Mouse (Mus musculus): ENCODE data around the gene Gm20388. TPM values are rescaled to one million over a fixed set of nuclear protein-coding genes. Genes with fewer than 3 reads are reported as not detected.

Gm20388 gene
- total RNA-seq, 2 experiments from 2014 or later, result 2.4 to 2.6 TPM

DNA sequence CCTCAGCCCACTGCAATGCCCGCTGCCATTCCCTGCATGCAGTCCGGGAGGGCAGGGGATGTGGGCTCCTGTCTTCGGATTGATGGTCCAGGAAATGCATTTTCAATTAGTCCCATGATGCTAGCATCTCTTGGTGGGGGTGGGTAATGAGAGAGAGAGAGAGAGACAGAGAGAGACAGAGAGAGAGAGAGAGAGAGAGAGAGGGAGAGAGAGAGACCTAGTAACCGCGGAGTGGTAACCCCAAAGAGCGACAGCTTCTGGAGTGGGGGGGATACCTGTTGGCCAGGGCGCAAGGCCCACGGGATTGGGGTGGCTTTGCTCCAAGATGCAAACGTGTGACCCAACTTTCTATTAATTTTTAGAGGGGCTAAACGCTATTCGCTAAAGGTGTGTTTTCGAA lies 1818.7 kb downstream of the Gm20388 start, which contains the start of gene Jph3:
Gene Jph3, plus strand, starts transcription at position 301 of the 400 bp plus-strand sequence.
- Histone ChIP-seq H3K27ac (peak within 1 kb of the TSS; percentile 96), H3K4me3 (peak within 1 kb of the TSS; percentile 78)
- DNase-seq (ENCODE audit: extremely low spot score in 1 of 2, low spot score in 2 of 2), result no peak
- intact Hi-C loops (cut with DNase I), result no loop called here
- TF ChIP-seq CTCF (IDR thresholded peaks at IDR 0.05), result no peak

DNA sequence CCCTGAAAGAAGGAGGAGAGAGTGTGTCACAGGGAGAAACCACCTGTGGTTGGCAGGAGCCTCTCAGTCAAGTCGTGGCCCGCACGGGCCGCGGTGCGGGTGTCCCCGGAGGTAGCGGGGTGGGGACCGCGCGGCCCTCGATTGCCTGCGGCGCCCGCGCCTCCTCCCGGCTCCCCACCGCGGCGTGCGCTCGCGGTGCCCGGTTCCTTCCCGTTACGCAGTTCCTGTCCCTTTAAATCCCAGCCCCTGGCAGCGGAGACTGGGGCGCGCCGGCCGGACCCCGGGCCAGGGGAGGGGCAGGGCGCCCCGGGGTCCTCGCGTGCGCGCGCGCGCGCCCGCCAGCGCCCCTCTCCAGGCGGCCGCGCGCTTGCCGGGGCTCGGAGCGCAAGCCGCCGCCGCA lies 1819.1 kb downstream of the Gm20388 start:
- intact Hi-C loops (cut with DNase I), result loop anchor here (2.0 to 5.0 kb wide), 3 partner anchors 38 to 83 kb away; partner anchors contain the start of gene Zcchc14
- Histone ChIP-seq H3K4me3 (peak overlapping the region; percentile 58), H3K27ac (peak overlapping the region; percentile 61)
- TF ChIP-seq CTCF (IDR thresholded peaks at IDR 0.05), result no peak
- DNase-seq (ENCODE audit: extremely low spot score in 1 of 2, low spot score in 2 of 2), result no peak

DNA sequence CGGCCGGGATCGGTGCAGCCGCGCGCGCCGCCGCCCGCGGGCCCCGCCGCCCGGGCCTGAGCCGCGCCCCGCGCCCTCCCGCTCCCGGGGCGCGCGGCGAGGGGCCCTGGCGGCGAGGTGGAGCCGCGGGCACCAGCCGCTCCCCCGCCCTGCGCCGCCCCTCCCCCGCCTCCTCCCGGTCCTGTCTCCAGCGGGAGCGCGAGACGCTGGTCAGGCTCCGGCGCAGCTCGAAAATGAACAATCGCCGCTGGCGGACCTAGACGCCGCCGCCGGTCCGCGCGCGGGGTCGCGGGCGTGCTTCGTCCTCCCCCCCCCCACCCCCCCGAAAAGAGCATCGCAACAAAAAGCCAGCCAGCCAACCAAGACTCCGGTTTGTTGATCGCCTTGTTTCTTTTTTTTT lies 1819.5 kb downstream of the Gm20388 start:
- DNase-seq (ENCODE audit: extremely low spot score in 1 of 2, low spot score in 2 of 2), result peak in 1 of 2 experiments; percentile 41
- Histone ChIP-seq H3K4me3 (peak overlapping the region; percentile 78), H3K27ac (peak overlapping the region; percentile 96)
- no peak for TF ChIP-seq CTCF (IDR thresholded peaks at IDR 0.05)
- intact Hi-C loops (cut with DNase I), result loop anchor here (2.0 to 5.0 kb wide), 3 partner anchors 37 to 82 kb away; partner anchors contain the start of gene Zcchc14

DNA sequence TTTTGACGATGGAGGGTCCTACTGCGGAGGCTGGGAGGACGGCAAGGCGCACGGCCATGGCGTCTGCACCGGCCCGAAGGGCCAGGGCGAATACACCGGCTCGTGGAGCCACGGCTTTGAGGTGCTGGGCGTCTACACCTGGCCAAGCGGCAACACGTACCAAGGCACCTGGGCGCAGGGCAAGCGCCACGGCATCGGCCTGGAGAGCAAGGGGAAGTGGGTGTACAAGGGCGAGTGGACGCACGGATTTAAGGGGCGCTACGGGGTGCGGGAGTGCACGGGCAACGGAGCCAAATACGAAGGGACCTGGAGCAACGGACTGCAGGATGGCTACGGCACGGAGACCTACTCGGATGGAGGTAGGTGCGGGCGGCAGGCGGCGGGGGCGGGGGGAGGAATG lies 1820.0 kb downstream of the Gm20388 start:
- intact Hi-C loops (cut with DNase I), result loop anchor here (2.0 to 5.0 kb wide), 3 partner anchors 37 to 82 kb away; partner anchors contain the start of gene Zcchc14
- H3K4me3 ChIP-seq, result peak overlapping the region; percentile 78
- peak overlapping the region; percentile 96 for H3K27ac ChIP-seq
- TF ChIP-seq CTCF (IDR thresholded peaks at IDR 0.05), result no peak
- DNase-seq (ENCODE audit: extremely low spot score in 1 of 2, low spot score in 2 of 2), result peak in 1 of 2 experiments; percentile 35

DNA sequence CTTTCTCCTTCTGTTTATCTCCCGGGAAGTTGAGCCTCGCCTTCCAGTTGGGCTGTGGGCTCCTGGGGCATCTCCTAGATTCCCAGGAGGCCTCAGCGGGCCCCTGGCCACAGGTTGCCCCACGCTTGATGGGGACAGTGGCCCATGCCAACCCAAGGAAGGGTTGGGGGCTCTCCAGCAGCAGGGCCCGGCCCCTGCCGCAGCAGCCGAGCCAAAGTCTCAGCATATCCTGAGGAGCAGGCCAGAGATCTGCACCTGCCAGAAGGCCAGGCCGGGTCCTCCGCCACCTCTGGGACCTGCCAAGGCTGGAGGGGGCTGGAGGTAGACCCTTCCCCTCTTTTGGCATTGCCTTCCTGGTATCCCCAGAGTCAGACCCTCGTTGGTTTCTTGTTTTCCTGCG lies 1820.4 kb downstream of the Gm20388 start:
- intact Hi-C loops (cut with DNase I), result loop anchor here (2.0 to 5.0 kb wide), 3 partner anchors 36 to 81 kb away; partner anchors contain the start of gene Zcchc14
- H3K4me3 ChIP-seq, result peak overlapping the region; percentile 78
- TF ChIP-seq CTCF (IDR thresholded peaks at IDR 0.05), result no peak
- no peak for DNase-seq (ENCODE audit: extremely low spot score in 1 of 2, low spot score in 2 of 2)
- peak overlapping the region; percentile 96 for H3K27ac ChIP-seq

DNA sequence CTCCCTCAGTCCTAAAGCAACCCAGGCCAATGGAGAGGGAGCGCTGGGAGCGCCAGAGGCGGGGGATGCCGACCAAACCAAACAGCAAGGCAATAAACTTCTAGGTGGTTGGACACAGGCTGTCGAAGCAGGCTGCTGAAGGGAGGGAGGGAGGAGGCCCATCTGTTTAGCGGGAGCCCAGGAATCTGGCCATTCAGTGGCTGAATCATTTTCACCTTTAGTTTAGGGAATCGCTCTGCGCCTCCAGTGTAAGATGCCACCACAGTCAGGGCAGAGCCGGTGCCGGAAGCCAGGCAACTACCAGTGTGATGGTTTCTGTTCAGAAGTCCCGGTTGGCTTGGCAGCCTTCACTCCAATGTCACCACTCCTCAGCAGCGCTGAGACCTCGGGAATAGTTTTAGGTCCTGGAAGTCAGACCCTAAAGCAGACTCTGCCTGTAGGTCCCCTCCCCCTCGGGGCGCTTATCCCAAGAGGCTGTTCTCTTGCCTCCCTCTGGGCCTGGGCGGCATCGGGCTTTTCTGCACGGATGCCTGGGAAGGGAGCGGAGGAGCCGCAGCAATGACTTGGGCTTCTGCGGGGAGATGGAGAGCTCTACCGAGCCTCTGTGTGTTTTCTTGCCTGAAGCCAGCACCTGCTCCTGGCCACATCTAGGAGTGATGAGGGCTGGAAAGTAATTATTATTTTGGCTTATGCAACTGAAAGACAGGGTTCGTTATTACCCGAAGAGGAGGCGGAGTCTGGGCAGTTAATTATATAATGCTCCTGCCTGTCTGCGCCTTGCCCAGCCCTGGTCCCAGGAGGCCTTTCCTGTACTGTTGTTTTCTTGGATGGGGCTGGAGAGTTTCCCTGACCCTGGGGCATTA lies 1821.1 kb downstream of the Gm20388 start:
- peak; percentile 56 to 70 for DNase-seq (ENCODE audit: extremely low spot score in 1 of 2, low spot score in 2 of 2)
- Histone ChIP-seq H3K27ac (peak overlapping the region; percentile 96), H3K4me3 (peak overlapping the region; percentile 78)
- TF ChIP-seq CTCF (IDR thresholded peaks at IDR 0.05), result no peak
- intact Hi-C loops (cut with DNase I), result loop anchor here (2.0 to 5.0 kb wide), 3 partner anchors 36 to 81 kb away; partner anchors contain the start of gene Zcchc14

DNA sequence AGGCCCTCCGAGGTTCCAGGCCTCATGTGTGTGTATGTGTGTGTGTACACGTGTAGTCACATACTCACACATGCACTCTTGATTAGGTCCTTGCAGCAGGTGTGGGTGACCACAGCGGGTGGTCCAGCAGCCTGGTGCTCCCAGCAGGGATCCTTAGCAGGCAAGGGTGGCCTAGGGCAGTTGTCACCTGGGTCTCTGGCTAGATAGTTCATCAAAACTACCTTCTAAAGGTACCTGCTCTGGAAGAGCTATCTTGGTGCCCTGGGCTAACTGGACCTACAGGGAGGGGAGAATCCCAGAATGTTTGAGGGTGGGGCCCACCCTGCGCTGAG lies 1821.7 kb downstream of the Gm20388 start:
- peak overlapping the region; percentile 96 for H3K27ac ChIP-seq
- intact Hi-C loops (cut with DNase I), result loop anchor here (5.0 kb wide), 2 partner anchors 35 to 80 kb away; no protein-coding TSS in a partner anchor
- peak overlapping the region; percentile 78 for H3K4me3 ChIP-seq
- no peak for DNase-seq (ENCODE audit: extremely low spot score in 1 of 2, low spot score in 2 of 2)
- no peak for TF ChIP-seq CTCF (IDR thresholded peaks at IDR 0.05)

DNA sequence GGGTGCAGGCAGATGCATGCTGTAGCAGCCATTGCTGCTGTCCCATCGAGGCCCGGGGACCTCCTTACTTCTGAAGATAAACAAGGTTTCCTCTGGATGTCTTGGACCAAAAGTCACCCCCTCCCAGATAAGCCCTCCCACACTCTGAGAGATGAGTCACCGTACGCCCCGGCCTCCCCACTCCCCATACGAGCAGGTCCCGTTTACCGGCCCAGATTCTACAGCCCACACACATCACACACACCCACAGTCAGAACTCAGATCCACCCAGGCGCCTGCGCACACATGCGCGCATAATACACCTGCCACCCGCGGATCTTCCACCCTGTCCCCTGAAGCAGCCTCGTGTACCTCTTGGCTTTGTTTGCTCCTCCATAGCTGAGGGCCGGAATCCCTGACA lies 1823.6 kb downstream of the Gm20388 start:
- TF ChIP-seq CTCF (IDR thresholded peaks at IDR 0.05), result no peak
- intact Hi-C loops (cut with DNase I), result loop anchor here (5.0 kb wide), 2 partner anchors 33 to 78 kb away; no protein-coding TSS in a partner anchor
- Histone ChIP-seq H3K4me3 (no peak overlapping the region; the same call in 1 of the 2 replicates), H3K27ac (peak overlapping the region; percentile 96)
- DNase-seq (ENCODE audit: extremely low spot score in 1 of 2, low spot score in 2 of 2), result peak; percentile 75 to 77

DNA sequence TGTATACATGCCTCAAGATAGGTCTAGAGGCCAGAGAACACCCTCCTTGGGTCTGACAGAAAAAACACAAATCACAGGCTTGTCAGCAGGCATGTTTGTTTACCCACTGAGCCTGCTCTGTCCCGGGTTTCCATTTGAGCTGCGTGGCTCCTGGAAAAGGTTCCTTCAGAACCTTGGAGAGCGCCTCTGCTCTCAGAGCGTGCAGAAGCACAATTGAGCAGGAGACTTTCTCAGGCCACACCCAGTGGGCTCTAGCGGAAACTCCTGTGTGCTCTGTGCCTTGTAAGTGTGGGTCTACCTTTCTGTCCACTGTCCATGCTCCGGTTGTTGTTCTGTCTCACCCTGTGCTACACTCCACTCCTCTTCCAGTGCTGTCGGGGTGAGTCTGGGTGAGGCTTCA lies 1825.6 kb downstream of the Gm20388 start:
- DNase-seq (ENCODE audit: extremely low spot score in 1 of 2, low spot score in 2 of 2), result no peak
- no peak overlapping the region for H3K4me3 ChIP-seq

DNA sequence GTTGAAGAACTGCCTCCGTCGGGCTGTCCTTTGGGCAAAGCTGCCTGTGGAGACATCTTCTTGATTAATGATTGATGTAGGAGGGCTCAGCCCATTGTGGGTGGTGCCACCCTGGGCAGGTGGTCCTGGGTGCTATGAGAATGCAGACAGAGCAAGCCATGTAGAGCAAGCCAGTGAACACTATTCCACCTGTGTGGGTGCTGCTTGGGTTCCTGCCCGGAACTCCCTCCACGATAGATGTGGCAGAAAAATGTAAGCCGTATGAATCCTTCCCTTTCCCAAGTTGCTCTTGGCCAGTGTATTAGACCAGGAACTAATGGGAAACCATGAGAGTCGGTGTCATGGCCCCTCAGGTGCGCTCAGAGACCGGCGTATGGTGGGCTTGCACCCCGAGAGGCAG lies 1830.1 kb downstream of the Gm20388 start:
- Histone ChIP-seq H3K4me3 (no peak overlapping the region), H3K27ac (no peak overlapping the region)
- DNase-seq (ENCODE audit: extremely low spot score in 1 of 2, low spot score in 2 of 2), result no peak
- no peak for TF ChIP-seq CTCF (IDR thresholded peaks at IDR 0.05)
- intact Hi-C loops (cut with DNase I), result no loop called here

More for the DNA sequence above, 1825.6 kb downstream of the Gm20388 start:
- intact Hi-C loops (cut with DNase I), result no loop called here
- no peak overlapping the region for H3K27ac ChIP-seq
- TF ChIP-seq CTCF (IDR thresholded peaks at IDR 0.05), result no peak

DNA sequence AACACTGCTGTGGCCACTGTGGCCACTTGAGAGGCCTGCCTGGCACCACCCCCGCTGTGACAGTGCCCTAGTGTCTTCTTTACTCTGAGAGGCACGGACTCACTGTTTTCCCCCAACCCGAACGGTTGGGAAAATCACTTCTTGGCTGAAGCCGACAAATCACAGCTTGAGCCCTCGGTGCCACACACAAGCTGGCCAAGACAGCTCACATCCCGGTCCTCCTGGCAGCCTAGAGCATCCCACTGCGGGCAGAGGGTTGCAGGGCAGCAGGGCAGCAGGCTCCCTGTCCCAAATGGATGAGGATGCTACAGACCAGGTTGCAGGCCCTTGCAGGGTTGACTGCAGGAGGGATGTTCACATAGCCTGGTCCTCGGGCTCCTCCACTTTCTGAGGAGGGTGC lies 1838.9 kb downstream of the Gm20388 start:
- Histone ChIP-seq H3K4me3 (no peak overlapping the region), H3K27ac (no peak overlapping the region)
- TF ChIP-seq CTCF (IDR thresholded peaks at IDR 0.05), result no peak
- intact Hi-C loops (cut with DNase I), result no loop called here
- no peak for DNase-seq (ENCODE audit: extremely low spot score in 1 of 2, low spot score in 2 of 2)

DNA sequence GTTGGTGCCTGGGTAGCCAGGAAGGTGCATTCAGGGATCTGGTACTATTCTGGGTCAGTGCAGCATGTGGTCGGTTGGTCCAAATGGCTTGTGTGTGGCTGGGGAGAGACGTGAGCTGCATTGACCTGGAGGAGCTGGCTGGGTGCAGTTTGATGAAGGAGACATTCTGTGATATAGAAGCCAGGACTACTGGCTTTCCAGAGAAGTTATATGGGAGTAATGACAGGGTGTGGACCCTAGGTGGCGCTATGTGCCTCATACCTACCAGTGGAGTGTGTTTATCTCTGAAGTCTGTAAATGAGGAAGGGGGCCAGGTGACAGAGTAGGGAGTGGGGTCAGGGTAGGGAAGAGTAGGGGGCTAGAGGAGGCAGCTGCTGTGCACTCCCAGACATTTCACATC lies 1839.9 kb downstream of the Gm20388 start:
- peak; percentile 40 for TF ChIP-seq CTCF (IDR thresholded peaks at IDR 0.05)
- Histone ChIP-seq H3K27ac (no peak overlapping the region), H3K4me3 (no peak overlapping the region)
- DNase-seq (ENCODE audit: extremely low spot score in 1 of 2, low spot score in 2 of 2), result no peak
- intact Hi-C loops (cut with DNase I), result no loop called here
